Mouse (Mus musculus) brain, embryonic 14.5 days (tissue): ENCODE results near the gene Plpp7.

Experiments
- CTCF ChIP-seq: fragments of 200-500 bp; IDR thresholded peaks from 2 replicates; pipeline ENCODE4 v1.5.1; 2012; ENCODE audit warnings: inconsistent platforms, mild to moderate bottlenecking, moderate library complexity, borderline replicate concordance; ENCODE audit not compliant: insufficient read depth, insufficient read length; ENCODE audit errors: extremely low read depth
- POLR2A ChIP-seq: fragments of 200-500 bp; IDR thresholded peaks from 2 replicates; pipeline ENCODE4 v1.6.1; 2012; ENCODE audit warnings: mild to moderate bottlenecking, inconsistent platforms, borderline replicate concordance; ENCODE audit not compliant: poor library complexity, insufficient read depth, insufficient read length, severe bottlenecking; ENCODE audit errors: extremely low read depth

DNA sequence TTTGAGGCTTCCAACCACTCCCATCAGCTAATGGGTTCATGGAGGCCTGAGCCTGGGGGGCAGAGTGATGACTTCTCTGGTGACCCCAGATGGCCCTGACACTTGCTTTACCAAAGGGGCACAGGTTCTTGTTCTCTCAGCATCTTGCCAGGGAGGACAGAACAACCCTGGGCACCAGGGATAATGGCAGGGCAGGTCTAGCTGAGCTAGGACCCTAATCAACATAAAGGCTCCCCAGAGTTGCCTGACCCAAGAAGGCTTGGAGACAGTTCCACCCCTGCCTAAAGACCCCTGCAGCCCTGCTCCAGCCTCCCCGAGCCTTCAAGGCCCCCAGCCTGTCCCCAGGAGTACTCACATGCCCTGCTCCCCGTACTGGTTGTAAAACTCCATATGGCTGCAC, 13.1 kb upstream of the Plpp7 start:
- TF ChIP-seq CTCF, result no peak
- TF ChIP-seq POLR2A, result no peak
